Mouse (Mus musculus): Measurements from ENCODE around the gene 2410004B18Rik. TPM values are rescaled to one million over a fixed set of nuclear protein-coding genes. Genes with fewer than 3 reads are reported as not detected.
A peak's percentile ranks its signal among the peaks of the same experiment; 100 is the strongest.

The 2410004B18Rik gene
- polyA plus RNA-seq, 1 experiment: 18.7 TPM

DNA sequence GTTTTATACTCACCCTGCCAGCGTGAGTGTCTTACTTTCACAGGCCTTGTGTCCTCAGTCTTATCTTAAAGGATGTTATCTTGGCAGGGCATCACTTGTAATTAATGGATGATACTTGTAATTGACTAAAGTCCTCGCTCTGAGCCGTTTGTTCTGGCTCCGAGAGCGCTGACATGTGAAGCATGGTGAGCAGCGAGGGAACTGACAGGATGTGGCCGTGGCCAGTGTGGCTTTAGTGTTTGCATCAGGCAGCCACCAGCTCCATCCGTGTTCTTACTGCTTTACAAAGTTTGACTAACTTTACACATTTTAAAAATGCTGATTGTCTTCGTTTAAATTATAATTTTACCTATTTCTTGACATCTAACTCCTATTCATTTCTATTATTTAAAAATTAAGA is 4.0 kb upstream of the 2410004B18Rik start:
- TF ChIP-seq SRF (IDR thresholded peaks at IDR 0.05; ENCODE audit: control insufficient read depth, insufficient read length, low read depth) (no peak), MYOG (IDR thresholded peaks at IDR 0.05; ENCODE audit: control insufficient read depth in 1 of 3, insufficient read depth in 1 of 3, insufficient read length in 2 of 3, low read depth in 2 of 3) (no peak), POLR2AphosphoS2 (IDR thresholded peaks at IDR 0.05; ENCODE audit: insufficient read length, low read depth) (no peak), POLR2A (IDR thresholded peaks at IDR 0.05; ENCODE audit: insufficient read length, low read depth) (no peak), REST (IDR thresholded peaks at IDR 0.05; ENCODE audit: insufficient read depth, insufficient read length) (no peak), E2F4 (IDR thresholded peaks at IDR 0.05; ENCODE audit: insufficient read depth) (no peak), TCF3 (IDR thresholded peaks at IDR 0.05; ENCODE audit: insufficient read length, low read depth) (no peak)
- H3K27me3 ChIP-seq (ENCODE audit: control insufficient read depth, insufficient read depth, insufficient read length): no peaks in the 10 kb centered on the region
- peaks cover 14% of the 10 kb centered on the region for H3K79me2 ChIP-seq (ENCODE audit: control insufficient read depth, insufficient read depth)
- no peak overlapping the region for H3ac ChIP-seq (ENCODE audit: control insufficient read depth, insufficient read length)
- H3K36me3 ChIP-seq (ENCODE audit: control insufficient read depth, insufficient read depth): peaks cover 41% of the 10 kb centered on the region
- no peak overlapping the region for H3K4me2 ChIP-seq (ENCODE audit: low read depth)
- H3K4me3 ChIP-seq: no peak overlapping the region

DNA sequence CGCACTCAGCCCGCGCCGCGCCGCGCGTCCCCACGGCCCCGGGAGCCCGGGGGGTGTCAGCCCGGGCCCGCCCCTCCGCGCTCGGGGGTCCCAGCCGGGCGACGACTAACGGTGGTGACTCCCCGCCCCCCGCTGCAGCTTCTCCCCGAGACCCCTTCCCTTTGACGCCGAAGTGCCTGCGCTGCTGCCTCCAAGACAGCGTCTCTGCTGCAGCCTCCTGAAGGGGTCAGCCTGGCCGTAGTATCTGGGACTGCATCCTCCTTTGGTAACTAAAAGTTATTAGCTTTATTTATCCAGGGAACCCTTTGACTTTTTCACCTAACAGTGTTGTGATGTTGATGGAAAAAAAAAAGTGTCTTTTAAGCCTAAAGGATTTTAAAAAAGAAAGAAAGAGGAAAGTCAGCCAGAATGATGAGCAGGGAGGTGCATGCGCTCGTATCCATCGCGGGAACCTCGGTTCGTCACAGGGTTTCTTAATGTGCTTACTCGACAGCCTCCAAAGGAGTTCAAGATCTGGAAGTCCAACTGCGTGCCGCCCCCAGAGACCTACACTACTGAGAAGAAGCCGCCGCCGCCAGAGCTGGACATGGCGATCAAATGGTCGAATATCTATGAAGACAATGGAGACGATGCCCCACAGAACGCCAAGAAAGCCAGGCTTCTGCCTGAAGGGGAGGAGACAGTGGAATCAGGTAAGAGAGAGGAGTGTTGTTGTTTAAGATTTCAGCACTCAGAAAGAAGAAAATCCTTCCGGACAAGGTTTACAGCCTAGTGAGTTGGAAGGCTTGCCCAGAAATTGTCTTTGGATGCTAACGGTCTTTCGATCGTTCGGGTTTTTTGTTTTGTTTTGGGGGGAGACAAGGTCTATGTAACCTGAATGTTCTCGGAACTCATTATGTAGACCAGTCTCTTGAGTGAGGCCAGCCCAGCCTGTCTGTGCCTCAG is 863 bp downstream of the 2410004B18Rik start:
- no peak for TF ChIP-seq TCF3 (IDR thresholded peaks at IDR 0.05; ENCODE audit: insufficient read length, low read depth)
- Histone ChIP-seq H3K27me3 (ENCODE audit: control insufficient read depth, insufficient read depth, insufficient read length) (no peaks in the 10 kb centered on the region), H3K79me2 (ENCODE audit: control insufficient read depth, insufficient read depth) (peaks cover 42% of the 10 kb centered on the region), H3K36me3 (ENCODE audit: control insufficient read depth, insufficient read depth) (peaks cover 24% of the 10 kb centered on the region), H3K4me2 (ENCODE audit: low read depth) (peak overlapping the region; percentile 69), H3ac (ENCODE audit: control insufficient read depth, insufficient read length) (peak overlapping the region; percentile 18), H3K4me3 (peak overlapping the region; percentile 46)

DNA sequence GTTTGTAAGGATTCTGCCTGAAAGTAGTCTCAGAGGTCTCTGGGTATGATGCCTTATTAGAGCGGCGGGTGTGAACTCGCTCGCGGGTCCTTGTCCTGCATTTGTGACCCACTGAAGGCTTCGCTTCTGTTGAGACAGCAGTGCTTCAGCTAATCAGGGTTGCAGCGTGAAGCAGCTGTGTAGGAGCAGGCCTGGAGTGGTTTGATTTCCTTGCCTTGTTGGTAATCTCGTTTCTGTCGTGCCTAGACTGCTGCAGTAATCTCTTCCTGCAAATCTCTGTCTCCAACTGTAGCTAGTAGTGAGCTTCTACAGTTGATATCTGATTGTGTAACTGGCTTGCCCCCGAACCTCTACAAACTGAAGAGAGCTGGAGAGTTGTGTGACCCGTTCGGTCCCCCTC is 1.6 kb downstream of the 2410004B18Rik start:
- peak overlapping the region; percentile 69 for H3K4me2 ChIP-seq (ENCODE audit: low read depth)
- H3K79me2 ChIP-seq (ENCODE audit: control insufficient read depth, insufficient read depth): peaks cover 42% of the 10 kb centered on the region
- TF ChIP-seq REST (IDR thresholded peaks at IDR 0.05; ENCODE audit: insufficient read depth, insufficient read length): no peak
- no peak for TF ChIP-seq MYOD1 (IDR thresholded peaks at IDR 0.05; ENCODE audit: control insufficient read depth in 1 of 3, insufficient read length in 2 of 3, low read depth in 2 of 3)
- no peak for TF ChIP-seq USF1 (IDR thresholded peaks at IDR 0.05; ENCODE audit: low read depth)
- no peak for TF ChIP-seq CEBPB (IDR thresholded peaks at IDR 0.05; ENCODE audit: insufficient read depth, poor library complexity, severe bottlenecking)
- no peak for TF ChIP-seq TCF12 (IDR thresholded peaks at IDR 0.05; ENCODE audit: insufficient read depth, poor library complexity, severe bottlenecking)
- no peak for TF ChIP-seq MAX (IDR thresholded peaks at IDR 0.05; ENCODE audit: low read depth)
- no peak for TF ChIP-seq POLR2AphosphoS2 (IDR thresholded peaks at IDR 0.05; ENCODE audit: insufficient read length, low read depth)
- no peak for TF ChIP-seq SRF (IDR thresholded peaks at IDR 0.05; ENCODE audit: control insufficient read depth, insufficient read length, low read depth)
- TF ChIP-seq POLR2A (IDR thresholded peaks at IDR 0.05; ENCODE audit: insufficient read length, low read depth): no peak

DNA sequence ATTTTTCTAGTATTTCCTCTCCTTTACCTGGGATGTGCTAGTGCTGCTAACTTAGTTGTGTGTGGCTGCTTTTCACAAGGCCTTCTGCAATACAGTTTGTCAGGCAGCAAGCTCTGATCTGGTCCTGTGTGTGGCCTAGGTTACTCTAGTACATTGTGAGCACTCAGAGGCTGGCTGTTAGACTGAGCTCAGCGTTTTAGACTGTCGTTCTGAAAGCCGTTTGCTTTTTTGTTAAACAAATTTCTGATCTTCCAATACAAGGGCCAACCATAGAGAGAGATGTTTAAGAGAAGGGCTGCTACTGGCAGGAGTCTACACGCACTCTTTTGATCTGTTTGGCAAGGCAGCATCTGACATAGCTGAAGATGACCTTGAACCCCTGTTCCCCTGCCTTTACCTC is 2.2 kb downstream of the 2410004B18Rik start:
- peaks cover 31% of the 10 kb centered on the region for H3K36me3 ChIP-seq (ENCODE audit: control insufficient read depth, insufficient read depth)

More for the DNA sequence above, 1.6 kb downstream of the 2410004B18Rik start:
- Histone ChIP-seq H3K36me3 (ENCODE audit: control insufficient read depth, insufficient read depth) (peaks cover 31% of the 10 kb centered on the region), H3ac (ENCODE audit: control insufficient read depth, insufficient read length) (no peak overlapping the region), H3K27me3 (ENCODE audit: control insufficient read depth, insufficient read depth, insufficient read length) (no peaks in the 10 kb centered on the region), H3K4me3 (peak overlapping the region; percentile 46)

DNA sequence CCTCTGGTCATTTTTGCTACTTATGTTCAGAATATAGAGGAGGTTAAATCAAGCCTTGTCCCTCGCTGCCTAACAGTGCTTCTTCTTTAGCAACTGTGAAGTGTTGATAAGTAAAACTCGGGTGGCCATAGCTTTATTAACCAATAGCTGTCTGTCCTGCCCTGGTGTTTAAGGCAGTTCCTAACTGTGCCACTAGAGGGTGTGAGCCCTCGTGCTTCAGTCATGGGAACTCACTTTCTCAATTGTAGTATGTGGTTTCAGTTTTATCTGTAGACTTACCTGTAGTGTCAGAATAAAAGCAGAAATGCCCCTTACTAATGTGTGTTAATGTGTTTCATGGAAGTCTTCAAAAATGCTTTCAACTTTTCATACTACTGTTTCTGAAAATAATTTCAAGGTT is 4.2 kb downstream of the 2410004B18Rik start:
- no peak overlapping the region for H3K4me3 ChIP-seq
- H3K79me2 ChIP-seq (ENCODE audit: control insufficient read depth, insufficient read depth): peaks cover 42% of the 10 kb centered on the region
- no peak overlapping the region for H3ac ChIP-seq (ENCODE audit: control insufficient read depth, insufficient read length)
- H3K36me3 ChIP-seq (ENCODE audit: control insufficient read depth, insufficient read depth): peaks cover 34% of the 10 kb centered on the region
- H3K4me2 ChIP-seq (ENCODE audit: low read depth): peak overlapping the region; percentile 14
- H3K27me3 ChIP-seq (ENCODE audit: control insufficient read depth, insufficient read depth, insufficient read length): no peaks in the 10 kb centered on the region
- TF ChIP-seq POLR2A (IDR thresholded peaks at IDR 0.05; ENCODE audit: insufficient read length, low read depth): no peak
- TF ChIP-seq SRF (IDR thresholded peaks at IDR 0.05; ENCODE audit: control insufficient read depth, insufficient read length, low read depth): no peak
- no peak for TF ChIP-seq CEBPB (IDR thresholded peaks at IDR 0.05; ENCODE audit: insufficient read depth, poor library complexity, severe bottlenecking)
- TF ChIP-seq USF1 (IDR thresholded peaks at IDR 0.05; ENCODE audit: low read depth): no peak
- TF ChIP-seq E2F4 (IDR thresholded peaks at IDR 0.05; ENCODE audit: insufficient read depth): no peak
- TF ChIP-seq TCF3 (IDR thresholded peaks at IDR 0.05; ENCODE audit: insufficient read length, low read depth): no peak
- no peak for TF ChIP-seq MAX (IDR thresholded peaks at IDR 0.05; ENCODE audit: low read depth)
- TF ChIP-seq TCF12 (IDR thresholded peaks at IDR 0.05; ENCODE audit: insufficient read depth, poor library complexity, severe bottlenecking): no peak
- no peak for TF ChIP-seq REST (IDR thresholded peaks at IDR 0.05; ENCODE audit: insufficient read depth, insufficient read length)
- TF ChIP-seq MYOG (IDR thresholded peaks at IDR 0.05; ENCODE audit: control insufficient read depth in 1 of 3, insufficient read depth in 1 of 3, insufficient read length in 2 of 3, low read depth in 2 of 3): no peak
- no peak for TF ChIP-seq POLR2AphosphoS2 (IDR thresholded peaks at IDR 0.05; ENCODE audit: insufficient read length, low read depth)
- TF ChIP-seq MYOD1 (IDR thresholded peaks at IDR 0.05; ENCODE audit: control insufficient read depth in 1 of 3, insufficient read length in 2 of 3, low read depth in 2 of 3): no peak

More for the DNA sequence above, 2.2 kb downstream of the 2410004B18Rik start:
- TF ChIP-seq POLR2AphosphoS2 (IDR thresholded peaks at IDR 0.05; ENCODE audit: insufficient read length, low read depth) (no peak), REST (IDR thresholded peaks at IDR 0.05; ENCODE audit: insufficient read depth, insufficient read length) (no peak), MYOG (IDR thresholded peaks at IDR 0.05; ENCODE audit: control insufficient read depth in 1 of 3, insufficient read depth in 1 of 3, insufficient read length in 2 of 3, low read depth in 2 of 3) (no peak), SRF (IDR thresholded peaks at IDR 0.05; ENCODE audit: control insufficient read depth, insufficient read length, low read depth) (no peak), USF1 (IDR thresholded peaks at IDR 0.05; ENCODE audit: low read depth) (no peak)
- Histone ChIP-seq H3K4me2 (ENCODE audit: low read depth) (peak overlapping the region; percentile 69), H3K4me3 (no peak overlapping the region), H3ac (ENCODE audit: control insufficient read depth, insufficient read length) (no peak overlapping the region), H3K27me3 (ENCODE audit: control insufficient read depth, insufficient read depth, insufficient read length) (no peaks in the 10 kb centered on the region), H3K79me2 (ENCODE audit: control insufficient read depth, insufficient read depth) (peaks cover 42% of the 10 kb centered on the region)

Data from myocyte (in vitro differentiated cells).